Mouse (Mus musculus) cortical plate, adult 2 months (tissue): Measurements from ENCODE around the gene Rps6ka2. TPM values are rescaled to one million over a fixed set of nuclear protein-coding genes. Genes with fewer than 3 reads are reported as not detected.
A peak's percentile ranks its signal among the peaks of the same experiment; 100 is the strongest.
"Not testable (repeated sequence)": the region's sequence is repeated elsewhere in the genome, so short reads cannot be mapped to it uniquely, and the experiment has no call there.

ENCODE experiments used
- H3K27ac ChIP-seq: fragments of 200-500 bp; 2 replicates; pipeline ENCODE4 v1.5.1; 2012; ENCODE audit warnings: low read length, control low read depth, inconsistent platforms; ENCODE audit not compliant: insufficient read depth
- H3K4me1 ChIP-seq: fragments of 200-500 bp; 2 replicates; pipeline ENCODE4 v1.6.1; 2011; ENCODE audit warnings: low read length; ENCODE audit not compliant: control insufficient read depth, insufficient read depth
- H3K4me3 ChIP-seq: fragments of 200-500 bp; 2 replicates; pipeline ENCODE4 v1.5.1; 2011; ENCODE audit warnings: mild to moderate bottlenecking, low read length, control low read depth; ENCODE audit not compliant: insufficient read depth
- CTCF ChIP-seq: fragments of 200-500 bp; IDR thresholded peaks from 2 replicates; pipeline ENCODE4 v1.5.1; 2011; ENCODE audit warnings: mild to moderate bottlenecking, control low read depth, low read length; ENCODE audit not compliant: insufficient read depth; ENCODE audit errors: extremely low read depth
- POLR2A ChIP-seq: fragments of 200-500 bp; IDR thresholded peaks from 2 replicates; pipeline ENCODE4 v1.6.1; 2011; ENCODE audit warnings: mild to moderate bottlenecking, low read length, control low read depth; ENCODE audit not compliant: insufficient read depth; ENCODE audit errors: extremely low read depth
- polyA plus RNA-seq: library from polyadenylated mRNA; depleted of rRNA; stranded (reverse); fragments of >200 nt; gene quantifications from 2 replicates; pipeline ENCODE4 v1.2.3, GENCODE M21; 2012; rRNA removed

Rps6ka2 gene
- 45.2 and 48.3 TPM in 2 replicates for polyA plus RNA-seq

- Histone ChIP-seq H3K27ac (peak within 1 kb of the TSS; percentile 46; the same call in 1 of the 2 replicates), H3K4me3 (peak within 1 kb of the TSS; percentile 88), H3K4me1 (no peaks in the 10 kb centered on the region; the same call in 1 of the 2 replicates)
- peak; percentile 81 for TF ChIP-seq POLR2A
- no peak for TF ChIP-seq CTCF
Observed at GRCm38 (mm10) chr17:7169627-7170303, at the start of gene Rps6ka2. Rps6ka2 (plus strand) TSS chr17:7170115.

DNA sequence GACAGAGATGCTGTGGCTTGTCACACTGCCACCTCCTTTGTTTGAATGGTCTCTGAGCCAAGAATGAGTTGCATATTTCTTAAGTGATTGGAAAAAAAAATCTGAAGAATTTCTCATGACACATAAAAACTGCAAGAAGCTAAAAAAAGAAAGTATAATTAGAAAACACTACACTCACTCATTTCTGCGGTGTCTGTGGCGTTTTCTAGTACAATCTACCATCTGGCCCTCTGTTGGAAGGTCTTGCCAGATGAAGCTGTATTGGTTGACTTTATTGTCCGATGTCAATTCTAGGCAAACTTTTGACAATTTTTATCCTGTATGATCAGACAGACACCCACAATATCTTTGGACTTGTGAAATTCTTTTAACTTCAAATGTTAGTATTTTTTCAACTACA is 49.1 kb upstream of the Rps6ka2 start:
- H3K27ac ChIP-seq, H3K4me3 ChIP-seq, H3K4me1 ChIP-seq: not testable (repeated sequence)

DNA sequence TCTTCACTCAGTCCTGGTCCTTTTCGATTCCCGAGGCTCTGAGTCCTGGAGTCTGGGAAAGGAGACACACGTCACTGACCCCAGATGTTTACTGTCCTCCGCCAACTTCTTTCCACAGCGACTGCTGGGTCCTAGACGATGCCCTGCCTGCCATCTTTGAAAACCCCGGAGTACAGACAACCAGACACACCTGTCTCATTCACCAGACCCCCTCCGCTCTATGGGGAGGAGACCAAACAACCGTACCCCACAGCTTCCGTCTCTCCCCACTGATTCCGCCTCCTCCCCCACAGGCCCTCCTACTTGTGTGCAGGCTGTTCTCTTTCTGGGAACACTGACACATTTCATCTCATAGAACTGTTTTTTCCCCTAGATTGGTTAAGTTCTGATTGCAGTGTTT is 47.4 kb upstream of the Rps6ka2 start:
- not testable (repeated sequence) for H3K4me3 ChIP-seq, H3K4me1 ChIP-seq, H3K27ac ChIP-seq

DNA sequence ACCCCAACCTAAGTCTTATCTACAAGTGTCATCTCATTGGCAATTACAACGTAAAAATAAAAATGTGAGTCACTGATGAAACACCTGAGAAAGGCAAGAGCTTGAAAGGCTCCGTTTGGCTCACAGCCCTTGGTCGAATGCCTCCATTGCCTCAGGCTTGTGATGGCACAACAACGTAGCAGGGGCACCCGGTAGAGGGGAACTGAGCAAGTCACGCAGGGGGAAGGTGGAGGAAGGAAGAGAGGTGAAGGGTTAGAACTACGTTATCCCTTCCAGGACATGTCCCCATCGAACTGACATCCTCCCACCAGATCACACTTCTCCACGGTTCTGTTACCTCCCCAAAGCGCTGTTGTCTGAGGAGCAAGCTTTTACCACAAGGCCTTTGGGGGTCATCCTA is 43.4 kb upstream of the Rps6ka2 start:
- H3K4me3 ChIP-seq, H3K27ac ChIP-seq, H3K4me1 ChIP-seq: not testable (repeated sequence)

GRCm38 (mm10) chr17:7134002-7134401 is 35.9 kb upstream of the Rps6ka2 start:
- H3K4me1 ChIP-seq, H3K27ac ChIP-seq, H3K4me3 ChIP-seq: not testable (repeated sequence)

DNA sequence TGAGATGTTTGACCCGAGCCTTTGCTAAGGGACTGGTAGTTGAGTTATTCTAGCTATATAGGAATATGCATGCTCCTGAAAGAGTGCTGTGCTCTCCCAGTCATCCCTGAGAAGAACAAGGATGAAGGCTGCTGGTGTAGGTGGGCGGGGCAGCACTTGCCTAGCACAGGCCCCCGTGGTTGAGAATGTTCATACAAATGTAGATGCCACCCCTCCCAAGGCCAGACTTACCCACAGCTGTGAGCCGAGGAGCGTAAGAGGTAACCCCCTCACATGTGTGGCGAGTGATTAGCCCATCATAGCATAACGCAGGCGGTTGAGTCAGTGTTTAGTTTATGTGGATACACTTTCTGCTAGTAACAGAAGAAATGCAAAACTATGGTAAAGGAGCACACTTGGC is 34.6 kb upstream of the Rps6ka2 start:
- H3K27ac ChIP-seq, H3K4me1 ChIP-seq, H3K4me3 ChIP-seq: not testable (repeated sequence)

DNA sequence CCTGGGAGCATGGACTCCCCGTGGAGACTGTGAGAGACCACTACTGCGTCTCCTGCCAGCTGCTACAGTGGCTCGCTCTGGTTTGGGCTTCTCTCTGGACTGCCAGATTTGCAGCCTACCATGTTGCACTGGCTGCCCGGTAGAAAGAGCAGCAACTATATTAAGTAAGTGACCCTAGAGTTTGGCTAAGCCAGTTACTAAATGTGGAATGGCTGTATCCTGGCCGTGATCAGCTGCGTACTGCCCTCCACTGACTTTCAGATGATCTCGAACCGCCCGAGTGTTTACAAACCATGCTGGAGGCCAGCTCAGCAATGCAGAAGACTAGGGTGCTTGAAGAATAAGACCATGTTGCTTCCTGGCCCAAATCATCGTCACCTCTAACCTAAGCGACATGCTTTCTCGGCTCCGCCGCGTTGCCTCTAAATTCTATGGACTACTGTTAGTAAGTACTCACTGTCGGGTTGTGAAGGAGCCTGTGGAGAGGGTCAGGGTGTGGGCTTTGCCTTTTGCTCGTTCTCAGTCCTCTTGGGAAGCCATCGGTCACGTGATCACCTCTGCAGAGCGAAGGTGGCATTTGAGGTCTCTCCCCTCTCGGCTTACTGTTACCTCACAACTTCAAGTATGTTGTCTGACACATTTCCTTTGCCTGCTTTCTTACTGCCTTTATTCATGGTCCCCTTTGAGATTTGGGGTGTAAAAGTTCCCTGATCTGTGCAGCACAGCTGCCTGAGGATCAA is 31.6 kb upstream of the Rps6ka2 start:
- TF ChIP-seq POLR2A (no peak), CTCF (no peak)
- H3K4me1 ChIP-seq = peaks cover 3% of the 10 kb centered on the region; the same call in 1 of the 2 replicates
- no peak overlapping the region for H3K4me3 ChIP-seq
- H3K27ac ChIP-seq = no peak overlapping the region

DNA sequence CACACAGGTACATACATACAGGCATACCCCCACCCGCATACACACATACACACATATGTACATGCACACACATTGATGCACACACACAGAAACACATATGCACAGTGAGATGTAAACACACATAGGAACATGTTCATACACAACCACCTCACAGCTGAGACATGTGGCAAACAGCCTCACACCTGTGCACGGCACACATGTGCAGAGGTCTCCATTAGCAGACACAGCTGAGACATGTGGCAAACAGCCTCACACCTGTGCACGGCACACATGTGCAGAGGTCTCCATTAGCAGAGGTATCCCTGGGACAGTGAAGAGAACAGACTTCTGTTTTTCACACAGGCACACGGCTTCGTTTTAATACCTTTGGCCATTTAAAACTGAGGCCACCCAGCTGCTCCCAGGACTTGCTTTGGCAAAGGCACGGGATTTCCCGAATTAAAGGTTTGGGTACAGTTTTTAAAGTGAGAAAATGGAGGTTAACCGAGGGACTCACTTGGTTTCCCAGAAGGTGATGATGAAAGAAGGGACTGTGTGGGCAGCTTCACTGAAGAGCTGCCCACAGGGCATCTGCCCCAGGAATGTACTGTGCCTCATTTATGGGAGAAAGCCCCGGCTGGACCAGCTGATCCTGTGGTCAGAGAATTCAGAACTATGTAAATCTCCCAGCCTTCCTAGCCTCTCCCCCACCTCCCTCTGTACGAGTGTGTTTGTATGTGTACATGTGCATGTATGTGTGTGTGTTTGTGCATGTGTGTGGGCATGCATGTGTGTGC is 29.3 kb upstream of the Rps6ka2 start:
- Histone ChIP-seq H3K4me1 (peaks cover 7% of the 10 kb centered on the region), H3K27ac (no peak overlapping the region), H3K4me3 (no peak overlapping the region)
- TF ChIP-seq CTCF (no peak), POLR2A (no peak)

GRCm38 (mm10) chr17:7142367-7142766 is 27.5 kb upstream of the Rps6ka2 start:
- Histone ChIP-seq H3K27ac (no peak overlapping the region), H3K4me1 (peaks cover 9% of the 10 kb centered on the region), H3K4me3 (no peak overlapping the region)
- no peak for TF ChIP-seq POLR2A
- 0 out of 2 replicates have a peak, but pooled peaks have one; percentile 26 for TF ChIP-seq CTCF

- no peak for TF ChIP-seq POLR2A
- no peak for TF ChIP-seq CTCF
- peaks cover 9% of the 10 kb centered on the region for H3K4me1 ChIP-seq
- no peak overlapping the region for H3K27ac ChIP-seq
- H3K4me3 ChIP-seq = no peak overlapping the region
Observed at GRCm38 (mm10) chr17:7143885-7144518, 25.9 kb upstream of the Rps6ka2 start.
